Mouse (Mus musculus) testis, adult 2 months (tissue): ENCODE measurements around the gene Slc25a21. TPM values are rescaled to one million over a fixed set of nuclear protein-coding genes. Genes with fewer than 3 reads are reported as not detected.

Experiments
- H3K27ac ChIP-seq: fragments of 200-500 bp; 2 replicates; pipeline ENCODE4 v1.5.1; 2012; ENCODE audit warnings: low read depth, low read length; ENCODE audit not compliant: control insufficient read depth, insufficient read depth
- H3K27me3 ChIP-seq: fragments of 200-500 bp; 2 replicates; pipeline ENCODE4 v1.6.1; 2012; ENCODE audit warnings: mild to moderate bottlenecking, low read length, moderate library complexity; ENCODE audit not compliant: control insufficient read depth, insufficient read depth
- H3K36me3 ChIP-seq: fragments of 200-500 bp; 2 replicates; pipeline ENCODE4 v1.6.1; 2012; ENCODE audit warnings: mild to moderate bottlenecking, low read length; ENCODE audit not compliant: control insufficient read depth, insufficient read depth
- H3K4me1 ChIP-seq: fragments of 200-500 bp; 2 replicates; pipeline ENCODE4 v1.6.1; 2012; ENCODE audit warnings: low read length; ENCODE audit not compliant: control insufficient read depth, insufficient read depth
- H3K4me3 ChIP-seq: fragments of 200-500 bp; 2 replicates; pipeline ENCODE4 v1.5.1; 2012; ENCODE audit warnings: low read depth, mild to moderate bottlenecking, low read length, moderate library complexity, mixed read lengths; ENCODE audit not compliant: control insufficient read depth
- CTCF ChIP-seq: fragments of 200-500 bp; IDR thresholded peaks from 2 replicates; pipeline ENCODE4 v1.5.1; 2012; ENCODE audit warnings: low read depth, mild to moderate bottlenecking, inconsistent platforms, low read length, moderate library complexity; ENCODE audit not compliant: control insufficient read depth, insufficient read depth, insufficient replicate concordance
- POLR2A ChIP-seq: fragments of 200-500 bp; IDR thresholded peaks from 2 replicates; pipeline ENCODE4 v1.6.1; 2012; ENCODE audit warnings: low read depth, mild to moderate bottlenecking, inconsistent platforms, low read length, moderate library complexity; ENCODE audit not compliant: control insufficient read depth
- polyA plus RNA-seq: library from polyadenylated mRNA; depleted of rRNA; stranded (reverse); fragments of >200 nt; gene quantifications from 2 replicates; pipeline ENCODE4 v1.2.3, GENCODE M21; 2012

Gene Slc25a21
- polyA plus RNA-seq, 1 experiment, result 0.75 TPM

- Histone ChIP-seq H3K4me1 (no peaks in the 10 kb centered on the region), H3K27ac (no peak overlapping the region), H3K27me3 (no peaks in the 10 kb centered on the region), H3K4me3 (no peak overlapping the region), H3K36me3 (no peaks in the 10 kb centered on the region)
- peak; percentile 51; the same call in 1 of the 2 replicates for TF ChIP-seq CTCF
- TF ChIP-seq POLR2A, result no peak
Observed at GRCm38 (mm10) chr12:56986049-56986448, 211.2 kb downstream of the Slc25a21 start.

- Histone ChIP-seq H3K27me3 (no peaks in the 10 kb centered on the region), H3K4me3 (no peak overlapping the region), H3K36me3 (no peaks in the 10 kb centered on the region), H3K4me1 (no peaks in the 10 kb centered on the region), H3K27ac (no peak overlapping the region)
- TF ChIP-seq CTCF (no peak), POLR2A (no peak)
Observed at GRCm38 (mm10) chr12:56982066-56982626, 215.1 kb downstream of the Slc25a21 start.

- H3K27ac ChIP-seq, result no peak overlapping the region
- TF ChIP-seq CTCF, result no peak
- TF ChIP-seq POLR2A, result no peak
- H3K4me1 ChIP-seq, result no peaks in the 10 kb centered on the region
- no peaks in the 10 kb centered on the region for H3K27me3 ChIP-seq
- no peak overlapping the region for H3K4me3 ChIP-seq
- no peaks in the 10 kb centered on the region for H3K36me3 ChIP-seq
Observed at GRCm38 (mm10) chr12:56975256-56975655, 222.0 kb downstream of the Slc25a21 start.

- Histone ChIP-seq H3K27ac (no peak overlapping the region), H3K27me3 (no peaks in the 10 kb centered on the region), H3K4me1 (no peaks in the 10 kb centered on the region), H3K4me3 (no peak overlapping the region), H3K36me3 (no peaks in the 10 kb centered on the region)
- TF ChIP-seq POLR2A, result no peak
- TF ChIP-seq CTCF, result no peak
Observed at GRCm38 (mm10) chr12:56963236-56963635, 234.0 kb downstream of the Slc25a21 start.

- Histone ChIP-seq H3K4me1 (no peaks in the 10 kb centered on the region), H3K27ac (no peak overlapping the region), H3K36me3 (no peaks in the 10 kb centered on the region), H3K27me3 (no peaks in the 10 kb centered on the region), H3K4me3 (no peak overlapping the region)
- TF ChIP-seq CTCF (no peak), POLR2A (no peak)
Observed at GRCm38 (mm10) chr12:56959230-56960051, 237.8 kb downstream of the Slc25a21 start.

- no peak overlapping the region for H3K27ac ChIP-seq
- H3K4me1 ChIP-seq, result no peaks in the 10 kb centered on the region
- TF ChIP-seq CTCF (no peak), POLR2A (no peak)
- H3K27me3 ChIP-seq, result no peaks in the 10 kb centered on the region
- H3K36me3 ChIP-seq, result no peaks in the 10 kb centered on the region
- H3K4me3 ChIP-seq, result no peak overlapping the region
Observed at GRCm38 (mm10) chr12:56958244-56958643, 239.0 kb downstream of the Slc25a21 start.

- TF ChIP-seq CTCF (no peak), POLR2A (no peak)
- no peak overlapping the region for H3K4me3 ChIP-seq
- no peaks in the 10 kb centered on the region for H3K27me3 ChIP-seq
- no peaks in the 10 kb centered on the region for H3K36me3 ChIP-seq
- no peak overlapping the region for H3K27ac ChIP-seq
- no peaks in the 10 kb centered on the region for H3K4me1 ChIP-seq
Observed at GRCm38 (mm10) chr12:56951749-56952657, 245.3 kb downstream of the Slc25a21 start.
